Mouse (Mus musculus): ENCODE measurements around the gene Olfr70.
A peak's percentile ranks its signal among the peaks of the same experiment; 100 is the strongest.

Olfr70 gene

DNA sequence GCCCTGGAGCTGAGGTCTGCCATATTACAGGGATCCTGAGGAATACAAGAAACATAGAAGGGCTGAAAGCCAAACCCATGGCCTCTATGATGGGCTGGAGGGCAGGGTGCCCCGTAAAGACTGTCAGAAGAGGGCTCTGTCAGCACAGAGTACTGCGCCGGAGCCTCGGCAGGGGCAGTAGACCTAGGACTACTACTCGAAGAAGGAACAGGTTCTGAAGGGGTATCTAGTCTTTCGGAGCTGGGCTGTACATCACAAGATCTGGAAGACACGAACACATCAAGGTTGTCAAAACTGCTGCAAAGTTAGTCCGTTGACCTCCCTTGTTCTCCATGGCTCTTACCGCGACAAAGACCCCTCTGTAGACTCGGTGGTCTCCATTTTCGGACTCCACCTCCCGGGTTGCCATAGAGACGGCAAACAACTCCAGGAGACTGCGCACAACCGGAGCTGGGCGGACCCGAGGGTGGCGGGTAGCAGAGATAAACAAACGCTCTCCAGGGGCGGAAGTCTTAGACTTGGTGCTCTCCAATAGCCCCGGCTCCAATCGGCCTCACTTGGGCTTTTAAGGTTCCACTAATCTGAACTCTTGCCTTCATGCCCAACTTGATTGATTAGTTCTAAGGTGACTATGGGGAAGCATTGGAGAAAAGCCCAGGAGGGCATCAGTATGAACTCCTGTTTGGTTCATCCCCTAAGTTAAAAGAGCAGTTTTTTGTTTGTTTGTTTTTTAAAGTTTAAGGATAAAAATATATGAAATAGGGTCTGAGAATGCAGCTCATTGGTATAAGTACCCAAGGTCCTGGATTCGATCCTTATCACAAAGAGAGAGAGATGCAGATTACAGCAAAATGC lies 47.2 kb downstream of the Olfr70 start, which contains the start of gene Spag8:
Gene Spag8 (minus strand): TSS at position 434 of the 855 bp plus-strand sequence.
- DNase-seq: peak; percentile 24

- peak; percentile 63 for DNase-seq
Observed at GRCm38 (mm10) chr4:43652726-43653125, 47.9 kb downstream of the Olfr70 start.

- no peak for DNase-seq
Observed at GRCm38 (mm10) chr4:43649783-43650182, 50.8 kb downstream of the Olfr70 start.
